Mouse (Mus musculus) heart, postnatal 25 days (tissue): Measurements from ENCODE around the gene Slc2a3. TPM values are rescaled to one million over a fixed set of nuclear protein-coding genes. Genes with fewer than 3 reads are reported as not detected.

ENCODE experiments used
- microRNA-seq: library from miRNA; unstranded; fragments of <30 nt; microRNA quantifications from one replicate; pipeline ENCODE4 v1.2.0, GENCODE M21; 2022
- total RNA-seq, 2 experiments: library from RNA; stranded (reverse); gene quantifications; 2 replicates each; pipeline ENCODE4 v1.2.3; 2021

The Slc2a3 gene
- total RNA-seq, 2 experiments from 2014 or later, result 1.8 to 2.2 TPM

Small RNAs within 50 kb of the gene (microRNA-seq; reads per million reads assigned to microRNA genes)
- gene Mir7231, result not detected

Other genes starting within 250 kb of the Slc2a3 start
- not detected for gene Aicda, start 247.8 kb downstream of the Slc2a3 start, total RNA-seq
- gene Apobec1, start 199.2 kb downstream of the Slc2a3 start, total RNA-seq, result 1 to 10 TPM; 3.5 to 5.2 TPM
- gene Gdf3, start 191.6 kb downstream of the Slc2a3 start, total RNA-seq, result not detected
- gene Dppa3, start 175.2 kb downstream of the Slc2a3 start, total RNA-seq, result not detected
- not detected for gene Nanog, start 94.2 kb downstream of the Slc2a3 start, total RNA-seq
- gene Foxj2, start 18.3 kb upstream of the Slc2a3 start, total RNA-seq, result 10 to 100 TPM; 31.8 to 37.0 TPM
- gene C3ar1, start 54.5 kb upstream of the Slc2a3 start, total RNA-seq, result 1 to 10 TPM; 2.9 to 3.3 TPM
- gene Necap1, start 72.8 kb upstream of the Slc2a3 start, total RNA-seq, result 10 to 100 TPM; 22.1 to 24.9 TPM
- 1 to 10 TPM; 3.6 to 4.7 TPM for gene Clec4a1, start 120.2 kb upstream of the Slc2a3 start, total RNA-seq
- 1 to 10 TPM; 2.9 to 3.6 TPM for gene Clec4a3, start 150.9 kb upstream of the Slc2a3 start, total RNA-seq
- gene Clec4a4, start 188.7 kb upstream of the Slc2a3 start, total RNA-seq, result not detected
- not detected for gene Clec4b1, start 248.3 kb upstream of the Slc2a3 start, total RNA-seq